Mouse (Mus musculus) intestine, embryonic 16.5 days (tissue): ENCODE results near the gene Rnf220. TPM values are rescaled to one million over a fixed set of nuclear protein-coding genes. Genes with fewer than 3 reads are reported as not detected.

Source experiments
- ATAC-seq: fragments of 200-750 bp; cut with Nextera tagmentation; 2 replicates; pipeline ENCODE4 v1.8.0; 2017; ENCODE audit warnings: moderate TSS enrichment, moderate library complexity
- H3K27ac ChIP-seq: fragments of 300-500 bp; sonication (generic); 2 replicates; pipeline ENCODE4 v1.5.1; 2014; ENCODE audit warnings: mild to moderate bottlenecking, low read length
- H3K27me3 ChIP-seq: fragments of 300-500 bp; sonication (generic); replicated peaks from 2 replicates; pipeline ENCODE4 v1.6.1; 2014; ENCODE audit warnings: low read length, control low read depth, mixed read lengths; ENCODE audit not compliant: control insufficient read depth, insufficient read depth
- H3K36me3 ChIP-seq: fragments of 300-500 bp; sonication (generic); 2 replicates; pipeline ENCODE4 v1.6.1; 2014; ENCODE audit warnings: low read length, control low read depth; ENCODE audit not compliant: control insufficient read depth, insufficient read depth
- H3K4me1 ChIP-seq: fragments of 300-500 bp; sonication (generic); 2 replicates; pipeline ENCODE4 v1.6.1; 2014; ENCODE audit warnings: low read length, control low read depth, mixed read lengths; ENCODE audit not compliant: control insufficient read depth, insufficient read depth
- H3K4me2 ChIP-seq: fragments of 300-500 bp; sonication (generic); 2 replicates; pipeline ENCODE4 v1.6.1; 2014; ENCODE audit warnings: low read depth, low read length, control low read depth
- H3K4me3 ChIP-seq: fragments of 300-500 bp; sonication (generic); 2 replicates; pipeline ENCODE4 v1.5.1; 2014; ENCODE audit warnings: mild to moderate bottlenecking, low read length
- H3K9ac ChIP-seq: fragments of 300-500 bp; sonication (generic); 2 replicates; pipeline ENCODE4 v1.6.1; 2014; ENCODE audit warnings: low read depth, low read length
- H3K9me3 ChIP-seq: fragments of 300-500 bp; sonication (generic); 2 replicates; pipeline ENCODE4 v1.6.1; 2016; ENCODE audit warnings: low read length, control low read depth; ENCODE audit not compliant: control insufficient read depth
- whole genome bisulfite sequencing: fragments of 180-500 bp; shearing (Covaris S2); extraction: QIAGEN DNeasy Blood & Tissue Kit; methylation state at CpG from one replicate; pipeline ENCODE4 v1.1.7; 2014; 5-methylcytosine and 5-hydroxymethylcytosine counted together
- polyA plus RNA-seq: library from polyadenylated mRNA; unstranded; fragments of >200 nt; fragmentation: Nextera tagmentation; extraction: Ambion mirVana; gene quantifications from 2 replicates; pipeline ENCODE4 v1.2.1, GENCODE M21; 2015

Rnf220 gene
- polyA plus RNA-seq, 1 experiment from 2014 or later: 49.0 TPM

DNA sequence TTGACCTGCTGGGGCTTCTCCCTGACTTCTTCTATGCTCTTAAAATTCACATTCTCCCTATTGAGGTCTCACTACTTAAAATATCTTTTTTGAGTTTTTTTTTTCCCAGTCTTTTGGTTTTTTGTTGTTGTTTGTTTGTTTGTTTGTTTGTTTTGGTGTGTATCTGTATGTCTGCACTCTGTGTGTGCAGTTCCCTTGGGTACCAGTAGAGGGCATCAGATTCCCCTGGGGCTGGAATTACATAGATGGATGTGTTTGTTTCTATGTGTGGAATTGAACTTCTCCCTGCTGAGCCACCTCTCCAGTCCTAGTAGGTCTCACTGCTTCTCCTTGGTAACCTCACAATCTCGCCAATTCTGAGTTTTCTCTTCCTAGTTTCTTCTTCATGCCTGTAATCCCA is 187.4 kb downstream of the Rnf220 start:
- H3K36me3 ChIP-seq: no peaks in the 10 kb centered on the region
- peaks cover 19% of the 10 kb centered on the region for H3K27me3 ChIP-seq
- H3K9ac ChIP-seq: no peak overlapping the region
- H3K4me2 ChIP-seq: no peak overlapping the region
- H3K9me3 ChIP-seq: no peaks in the 10 kb centered on the region
- 86% methylated on average over 1 of the region's 1 CpGs for WGBS
- H3K4me3 ChIP-seq: no peak overlapping the region
- ATAC-seq: no peak
- peaks cover 12% of the 10 kb centered on the region for H3K4me1 ChIP-seq
- no peak overlapping the region for H3K27ac ChIP-seq

DNA sequence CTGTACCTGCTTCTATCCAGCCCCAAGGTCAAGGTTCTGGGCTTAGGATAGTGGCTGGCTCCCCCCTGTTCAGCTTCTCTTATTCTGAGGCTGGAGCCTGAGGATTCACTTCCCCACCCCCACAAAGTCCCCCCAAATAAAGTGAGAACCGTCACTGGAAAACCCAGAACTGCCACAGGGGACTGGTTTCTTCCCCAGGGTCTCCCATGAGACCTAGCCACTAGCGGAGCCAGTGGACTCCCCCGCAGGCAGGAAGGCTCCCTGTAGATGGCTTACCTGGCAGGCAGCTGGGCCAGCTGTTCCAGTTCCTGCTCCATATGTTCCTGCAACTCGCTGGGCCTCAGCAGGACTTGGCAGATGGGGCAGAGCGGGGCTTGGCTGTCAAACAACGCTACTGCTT is 189.6 kb downstream of the Rnf220 start:
- no peak overlapping the region for H3K9ac ChIP-seq
- H3K27me3 ChIP-seq: peaks cover 39% of the 10 kb centered on the region
- no peaks in the 10 kb centered on the region for H3K36me3 ChIP-seq
- WGBS: 60% methylated on average over 6 of the region's 6 CpGs
- no peak overlapping the region for H3K27ac ChIP-seq
- no peaks in the 10 kb centered on the region for H3K9me3 ChIP-seq
- ATAC-seq: no peak
- peaks cover 11% of the 10 kb centered on the region for H3K4me1 ChIP-seq
- H3K4me3 ChIP-seq: no peak overlapping the region
- no peak overlapping the region for H3K4me2 ChIP-seq

DNA sequence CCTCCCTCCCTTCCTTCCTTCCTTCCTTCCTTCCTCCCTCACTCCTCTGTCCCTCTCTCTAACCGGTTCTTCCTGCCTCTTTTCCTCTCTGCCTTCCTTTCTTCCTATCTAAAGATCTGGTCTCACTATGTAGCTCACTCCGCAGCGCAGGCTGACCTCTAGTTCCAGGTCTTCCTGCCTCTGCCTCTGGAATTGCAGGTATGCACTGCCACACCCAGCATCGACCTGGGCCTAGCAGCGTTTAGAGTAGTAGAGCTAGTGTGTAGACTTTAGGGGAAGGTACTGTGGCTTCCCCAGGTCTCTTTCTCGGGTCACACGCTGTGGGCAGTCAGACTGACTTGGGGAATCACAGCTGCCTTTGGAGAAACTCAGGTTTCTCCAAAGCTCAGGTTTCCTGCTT is 191.4 kb downstream of the Rnf220 start:
- 33% methylated on average over 7 of the region's 7 CpGs for WGBS
- ATAC-seq: peak; percentile 40; the same call in 1 of the 2 replicates
- Histone ChIP-seq H3K4me1 (peaks cover 10% of the 10 kb centered on the region), H3K4me3 (no peak overlapping the region), H3K27ac (no peak overlapping the region), H3K4me2 (no peak overlapping the region), H3K36me3 (no peaks in the 10 kb centered on the region), H3K27me3 (peaks cover 51% of the 10 kb centered on the region), H3K9ac (no peak overlapping the region), H3K9me3 (no peaks in the 10 kb centered on the region)

DNA sequence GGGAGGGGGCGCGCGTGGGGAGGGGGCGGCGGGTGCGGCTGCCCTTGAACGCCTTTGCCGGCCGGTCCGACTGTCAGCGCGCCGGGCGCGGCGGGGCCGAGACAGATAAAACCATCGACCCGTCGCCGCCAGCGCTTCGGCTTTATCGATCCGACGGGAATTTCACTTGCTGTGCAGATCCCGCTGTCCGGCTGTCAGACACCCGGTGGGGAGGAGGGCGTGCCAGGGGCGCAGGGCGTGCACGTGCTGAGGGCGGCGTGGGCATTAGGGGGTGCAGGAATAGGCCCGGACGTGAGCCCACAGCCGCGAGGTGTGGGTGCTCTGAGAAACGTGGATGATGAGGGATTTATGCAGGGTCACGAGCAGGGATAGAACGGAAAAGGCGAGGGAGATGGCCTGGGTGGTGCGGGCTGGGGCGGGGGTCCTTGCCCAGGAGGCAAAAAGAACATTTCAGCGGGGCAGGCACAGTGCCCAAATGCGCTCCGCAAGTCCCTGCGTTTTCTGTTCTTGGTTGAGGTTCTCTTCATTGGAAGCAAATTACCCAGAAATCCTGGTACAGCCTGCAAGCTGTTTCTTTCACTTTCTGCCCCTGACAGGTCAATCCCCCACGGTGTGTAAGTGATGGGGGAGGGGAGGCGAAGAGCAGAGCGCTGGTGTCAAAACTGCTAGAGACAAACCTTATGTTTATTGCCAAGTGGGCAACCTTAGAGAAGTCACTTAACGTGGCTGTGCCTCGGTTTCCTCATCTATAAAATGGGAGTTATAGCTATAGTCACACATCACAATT is 192.4 kb downstream of the Rnf220 start:
- 0 out of 2 replicates have a peak, but pooled peaks have one; percentile 26 for ATAC-seq
- peak overlapping the region; percentile 56 for H3K9ac ChIP-seq

DNA sequence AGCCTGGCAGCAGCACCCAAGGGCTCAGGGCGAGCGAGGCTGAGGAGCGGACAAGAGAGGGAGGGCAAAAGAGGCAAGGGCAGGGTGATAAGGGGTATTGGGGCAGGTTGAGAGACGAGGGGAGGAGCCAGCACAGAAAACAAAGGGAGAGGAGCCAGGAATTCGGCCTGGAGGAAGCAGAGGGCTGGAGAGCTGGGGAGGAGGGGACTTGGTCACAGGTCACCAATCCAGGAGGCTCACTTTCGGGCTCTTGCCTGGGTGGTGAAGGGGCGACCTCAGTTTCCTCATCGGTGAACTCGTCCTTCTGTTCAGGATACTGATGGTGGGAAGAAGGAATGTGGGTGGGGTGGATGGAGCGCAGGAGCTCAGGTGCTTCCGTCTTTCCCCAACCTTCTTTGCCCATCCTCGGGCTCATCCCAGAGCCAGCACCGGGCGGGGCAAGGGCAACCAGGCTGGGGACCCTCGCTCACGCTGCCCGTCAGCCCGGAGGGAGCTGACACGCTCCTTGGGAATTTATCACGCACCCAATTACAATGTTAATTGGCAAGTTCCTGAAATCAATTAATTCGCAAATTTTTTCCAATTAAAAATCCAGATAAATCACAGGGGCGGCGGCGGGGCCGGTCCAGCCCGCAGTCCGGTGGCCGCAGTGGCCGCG is 193.1 kb downstream of the Rnf220 start:
- Histone ChIP-seq H3K9me3 (no peaks in the 10 kb centered on the region), H3K9ac (peak overlapping the region; percentile 56), H3K4me3 (peak overlapping the region; percentile 49), H3K4me2 (peak overlapping the region; percentile 87), H3K36me3 (no peaks in the 10 kb centered on the region), H3K27ac (no peak overlapping the region), H3K27me3 (peaks cover 51% of the 10 kb centered on the region), H3K4me1 (peaks cover 10% of the 10 kb centered on the region)
- no peak for ATAC-seq
- WGBS: 10% methylated on average over 30 of the region's 30 CpGs

More for the DNA sequence above, 192.4 kb downstream of the Rnf220 start:
- Histone ChIP-seq H3K4me1 (peaks cover 10% of the 10 kb centered on the region), H3K36me3 (no peaks in the 10 kb centered on the region), H3K9me3 (no peaks in the 10 kb centered on the region), H3K27ac (no peak overlapping the region), H3K27me3 (peaks cover 51% of the 10 kb centered on the region), H3K4me3 (peak overlapping the region; percentile 49), H3K4me2 (peak overlapping the region; percentile 87)
- WGBS: 6% methylated on average over 54 of the region's 54 CpGs

DNA sequence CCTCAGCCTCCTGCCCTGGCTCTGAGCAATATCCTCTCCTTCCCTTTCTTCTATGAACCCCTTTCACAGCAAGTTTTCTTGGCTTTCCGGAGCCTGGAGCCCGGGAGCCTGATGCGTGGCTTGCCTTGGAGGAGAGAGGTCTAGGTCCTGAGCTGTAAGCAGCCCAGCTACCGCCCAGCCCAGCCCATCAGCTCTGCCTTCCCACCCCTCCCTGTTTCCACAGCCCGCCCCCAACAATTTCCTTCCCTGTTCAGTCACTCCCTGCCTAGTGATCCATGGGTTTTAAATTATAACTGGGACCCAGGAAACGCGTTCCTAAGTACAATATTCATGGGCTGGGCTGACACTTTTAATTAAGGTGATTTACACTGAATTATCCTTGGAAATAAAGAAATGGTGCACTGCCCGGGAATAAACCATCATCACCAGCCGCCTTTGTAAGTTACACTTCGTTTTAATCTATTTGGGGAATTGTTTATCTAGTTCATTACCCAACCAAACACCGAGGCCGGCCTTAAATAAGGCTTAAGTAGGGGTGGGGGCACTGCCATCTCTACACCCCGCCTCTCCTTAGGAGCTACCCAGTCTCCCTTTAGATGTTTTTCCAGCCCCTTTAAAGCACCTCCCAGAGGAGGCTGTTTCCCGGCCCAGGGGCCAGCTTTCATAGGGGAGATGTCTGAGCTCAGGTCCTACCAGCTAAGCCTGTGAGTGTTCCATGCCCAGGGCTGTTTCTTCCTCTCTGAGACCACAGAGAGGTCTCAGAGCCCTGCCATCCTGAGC is 194.6 kb downstream of the Rnf220 start:
- H3K9me3 ChIP-seq: no peaks in the 10 kb centered on the region
- peaks cover 46% of the 10 kb centered on the region for H3K27me3 ChIP-seq
- H3K4me3 ChIP-seq: no peak overlapping the region
- ATAC-seq: no peak
- no peak overlapping the region for H3K27ac ChIP-seq
- peaks cover 10% of the 10 kb centered on the region for H3K4me1 ChIP-seq
- no peak overlapping the region for H3K9ac ChIP-seq
- 22% methylated on average over 14 of the region's 14 CpGs for WGBS
- no peak overlapping the region for H3K4me2 ChIP-seq
- H3K36me3 ChIP-seq: no peaks in the 10 kb centered on the region

DNA sequence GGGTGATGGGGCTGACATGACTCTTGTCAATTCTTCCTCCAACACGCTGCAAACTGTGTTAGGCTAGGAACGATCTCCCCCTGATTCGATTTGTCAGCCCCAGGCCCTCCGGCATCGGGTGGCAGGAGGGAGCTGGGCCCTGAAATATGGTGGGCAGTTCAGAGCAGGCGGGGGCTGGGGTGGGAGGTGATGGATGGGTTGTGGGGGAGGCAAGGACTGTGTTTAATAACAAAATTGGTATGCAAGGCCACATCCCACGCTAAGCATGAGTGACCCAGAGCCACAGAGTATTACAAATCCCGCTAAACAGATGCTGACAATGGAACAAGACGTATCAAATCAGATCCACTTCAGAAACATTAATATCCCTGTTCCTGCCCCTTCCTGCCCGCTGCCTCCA is 196.9 kb downstream of the Rnf220 start:
- no peak overlapping the region for H3K9ac ChIP-seq

DNA sequence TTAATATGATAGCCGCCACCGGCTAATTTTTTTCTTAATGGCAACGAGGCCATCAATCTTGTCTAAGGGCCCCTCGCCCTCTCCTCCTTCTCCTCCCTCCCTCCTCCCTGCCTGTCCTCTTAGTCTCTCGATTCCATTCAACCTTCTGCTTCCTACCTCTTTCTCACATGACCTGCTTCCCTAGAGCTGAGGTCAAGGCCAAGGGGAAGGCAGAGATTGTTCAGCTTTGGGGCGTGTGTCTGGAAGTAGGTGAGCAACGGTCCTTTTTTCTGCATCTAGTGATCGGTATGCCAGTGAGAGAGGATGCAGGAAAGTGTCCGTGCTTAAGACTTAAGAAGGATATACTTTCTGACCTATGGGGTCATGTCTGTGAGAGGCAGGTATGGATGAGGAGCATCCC is 199.0 kb downstream of the Rnf220 start:
- H3K4me2 ChIP-seq: no peak overlapping the region
- H3K9me3 ChIP-seq: no peaks in the 10 kb centered on the region
- no peak overlapping the region for H3K27ac ChIP-seq
- H3K36me3 ChIP-seq: no peaks in the 10 kb centered on the region
- no peak overlapping the region for H3K4me3 ChIP-seq
- WGBS: 72% methylated on average over 9 of the region's 9 CpGs
- no peak overlapping the region for H3K9ac ChIP-seq
- ATAC-seq: no peak
- H3K4me1 ChIP-seq: no peaks in the 10 kb centered on the region
- peaks cover 18% of the 10 kb centered on the region; the same call in 1 of the 2 replicates for H3K27me3 ChIP-seq

More for the DNA sequence above, 196.9 kb downstream of the Rnf220 start:
- peaks cover 10% of the 10 kb centered on the region for H3K4me1 ChIP-seq
- no peaks in the 10 kb centered on the region for H3K36me3 ChIP-seq
- peaks cover 37% of the 10 kb centered on the region for H3K27me3 ChIP-seq
- no peak for ATAC-seq
- no peaks in the 10 kb centered on the region for H3K9me3 ChIP-seq
- 76% methylated on average over 10 of the region's 10 CpGs for WGBS
- H3K4me2 ChIP-seq: no peak overlapping the region
- no peak overlapping the region for H3K4me3 ChIP-seq
- H3K27ac ChIP-seq: no peak overlapping the region
